Mouse (Mus musculus): ENCODE results near the gene Nln. TPM values are rescaled to one million over a fixed set of nuclear protein-coding genes. Genes with fewer than 3 reads are reported as not detected.

The Nln gene
- total and polyA plus RNA-seq, 3 experiments, result 15.4 to 229 (median 16.1) TPM

DNA sequence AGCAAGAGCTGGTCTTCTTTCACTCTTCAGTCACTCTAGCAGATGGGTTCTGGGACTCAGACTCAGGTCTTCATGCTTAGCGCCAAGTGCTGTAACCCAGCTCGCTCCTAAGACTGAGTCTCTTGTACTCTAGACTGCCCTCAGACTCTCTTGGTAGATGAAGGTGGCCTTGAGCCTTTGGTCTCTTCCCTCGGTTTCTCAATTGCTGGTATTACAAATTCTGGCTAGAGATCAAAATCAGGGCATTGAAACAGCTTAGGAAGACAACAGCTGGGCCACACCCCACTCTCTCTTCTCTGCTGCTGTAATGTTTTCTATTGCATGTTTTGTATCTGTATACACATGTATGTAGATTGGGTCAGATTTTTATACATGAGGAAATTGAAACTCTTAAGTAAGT, 36.2 kb upstream of the Nln start:
- peaks cover 2 to 18% of the 10 kb centered on the region in 2 experiments for H3K36me3 ChIP-seq (ENCODE audit: control insufficient read depth in 1 of 2, insufficient read depth in 2 of 2, low read length in 2 of 2)

DNA sequence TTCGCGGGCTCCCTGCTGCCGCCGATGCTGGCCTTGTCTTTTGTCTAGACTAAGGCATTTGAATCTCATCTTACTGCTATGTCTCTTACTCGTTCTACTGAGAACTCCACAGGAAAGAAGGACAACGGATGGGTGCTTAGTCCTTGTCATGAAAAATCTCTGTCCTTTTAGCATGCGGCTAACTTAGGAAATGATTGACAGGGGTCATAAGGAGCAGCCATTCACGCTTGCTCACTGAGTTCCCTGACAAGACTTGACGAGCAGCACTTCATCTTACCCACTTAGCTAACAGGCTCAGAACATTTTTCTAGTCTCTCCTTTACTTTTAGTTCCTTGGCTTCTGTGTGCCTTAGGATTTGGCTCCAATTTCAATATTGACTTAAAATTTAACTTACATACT, 35.5 kb upstream of the Nln start:
- no peak for DNase-seq (ENCODE audit: low read depth, low spot score)
- no peak overlapping the region for H3K9ac ChIP-seq (ENCODE audit: control insufficient read depth, low read depth, low read length, poor library complexity, severe bottlenecking)
- H3K4me3 ChIP-seq (ENCODE audit: control insufficient read depth in 1 of 2, insufficient read depth in 1 of 2, low read depth in 2 of 2, low read length in 2 of 2), result no peak overlapping the region
- H3K9me3 ChIP-seq (replicated peaks; ENCODE audit: insufficient read depth, low read length), result no peaks in the 10 kb centered on the region
- no peak overlapping the region for H3K27ac ChIP-seq (ENCODE audit: control insufficient read depth, low read depth, low read length)
- H3K79me2 ChIP-seq (ENCODE audit: control insufficient read depth, insufficient read depth, low read length, poor library complexity), result no peaks in the 10 kb centered on the region
- H3K36me3 ChIP-seq (ENCODE audit: control insufficient read depth in 1 of 2, insufficient read depth in 2 of 2, low read length in 2 of 2), result peaks cover 3 to 14% of the 10 kb centered on the region in 2 experiments
- H3K27me3 ChIP-seq (ENCODE audit: control insufficient read depth in 1 of 2, insufficient read depth in 2 of 2, low read length in 2 of 2), result no peaks in the 10 kb centered on the region
- no peaks in the 10 kb centered on the region for H3K4me1 ChIP-seq (ENCODE audit: control insufficient read depth in 1 of 2, insufficient read depth in 2 of 2, low read length in 2 of 2)
- no peak for TF ChIP-seq NRF1 (IDR thresholded peaks at IDR 0.05; ENCODE audit: insufficient read depth, low read depth, low read length, poor library complexity, severe bottlenecking)
- TF ChIP-seq ELF1 (IDR thresholded peaks at IDR 0.05; ENCODE audit: low read depth, low read length), result no peak
- no peak for TF ChIP-seq KAT2A (conservative IDR thresholded peaks at IDR 0.05; ENCODE audit: low read depth, low read length)
- TF ChIP-seq MAFK (IDR thresholded peaks at IDR 0.05; ENCODE audit: borderline replicate concordance, low read depth, low read length), result no peak
- TF ChIP-seq SIN3A (IDR thresholded peaks at IDR 0.05; ENCODE audit: low read length), result no peak
- no peak for TF ChIP-seq MEF2A (IDR thresholded peaks at IDR 0.05; ENCODE audit: extremely low read depth, insufficient replicate concordance, low read depth, low read length, poor library complexity, severe bottlenecking)

More for the DNA sequence above, 36.2 kb upstream of the Nln start:
- H3K4me3 ChIP-seq (ENCODE audit: control insufficient read depth in 1 of 2, insufficient read depth in 1 of 2, low read depth in 2 of 2, low read length in 2 of 2), result no peak overlapping the region
- no peaks in the 10 kb centered on the region for H3K9me3 ChIP-seq (replicated peaks; ENCODE audit: insufficient read depth, low read length)
- no peak overlapping the region for H3K9ac ChIP-seq (ENCODE audit: control insufficient read depth, low read depth, low read length, poor library complexity, severe bottlenecking)
- no peak overlapping the region for H3K27ac ChIP-seq (ENCODE audit: control insufficient read depth, low read depth, low read length)
- DNase-seq (ENCODE audit: low read depth, low spot score), result no peak
- no peaks in the 10 kb centered on the region for H3K79me2 ChIP-seq (ENCODE audit: control insufficient read depth, insufficient read depth, low read length, poor library complexity)
- no peaks in the 10 kb centered on the region for H3K4me1 ChIP-seq (ENCODE audit: control insufficient read depth in 1 of 2, insufficient read depth in 2 of 2, low read length in 2 of 2)
- no peaks in the 10 kb centered on the region for H3K27me3 ChIP-seq (ENCODE audit: control insufficient read depth in 1 of 2, insufficient read depth in 2 of 2, low read length in 2 of 2)
- TF ChIP-seq USF1 (IDR thresholded peaks at IDR 0.05; ENCODE audit: low read depth, low read length) (no peak), ETS1 (IDR thresholded peaks at IDR 0.05; ENCODE audit: low read depth, low read length) (no peak), SMC3 (IDR thresholded peaks at IDR 0.05; ENCODE audit: low read depth, low read length) (no peak), E2F4 (IDR thresholded peaks at IDR 0.05; ENCODE audit: borderline replicate concordance, low read depth, low read length) (no peak), CTCF (IDR thresholded peaks at IDR 0.05 in 2 of 3, conservative IDR thresholded peaks at IDR 0.05 in 1 of 3; ENCODE audit: control insufficient read depth in 1 of 3, insufficient read depth in 1 of 3, low read depth in 2 of 3, low read length in 3 of 3, poor library complexity in 1 of 3, severe bottlenecking in 1 of 3) (no peak), TBP (IDR thresholded peaks at IDR 0.05; ENCODE audit: low read depth, low read length) (no peak), MEF2A (IDR thresholded peaks at IDR 0.05; ENCODE audit: extremely low read depth, insufficient replicate concordance, low read depth, low read length, poor library complexity, severe bottlenecking) (no peak), NELFE (IDR thresholded peaks at IDR 0.05; ENCODE audit: low read depth, low read length) (no peak), MAX (IDR thresholded peaks at IDR 0.05; ENCODE audit: low read length) (no peak), ZNF384 (IDR thresholded peaks at IDR 0.05; ENCODE audit: low read depth, low read length) (no peak), RAD21 (IDR thresholded peaks at IDR 0.05; ENCODE audit: low read depth, low read length) (no peak), UBTF (IDR thresholded peaks at IDR 0.05; ENCODE audit: borderline replicate concordance, insufficient read depth, low read depth, low read length) (no peak), JUND (IDR thresholded peaks at IDR 0.05; ENCODE audit: low read depth, low read length) (no peak)

Data from MEL (cell line).